Mouse (Mus musculus) erythroblast, embryonic 14.5 days (primary cell): ENCODE measurements around the gene Rhbdl1. TPM values are rescaled to one million over a fixed set of nuclear protein-coding genes. Genes with fewer than 3 reads are reported as not detected.
"Not testable (repeated sequence)": the region's sequence is repeated elsewhere in the genome, so short reads cannot be mapped to it uniquely, and the experiment has no call there.

Experiments used
- H3K27me3 ChIP-seq: 2 replicates; pipeline ENCODE4 v1.6.1; 2012; ENCODE audit warnings: inconsistent platforms; ENCODE audit not compliant: control insufficient read depth
- H3K36me3 ChIP-seq: 2 replicates; pipeline ENCODE4 v1.6.1; 2012; ENCODE audit warnings: mild to moderate bottlenecking, inconsistent platforms; ENCODE audit not compliant: control insufficient read depth
- H3K4me1 ChIP-seq: 2 replicates; pipeline ENCODE4 v1.6.1; 2012; ENCODE audit warnings: inconsistent platforms; ENCODE audit not compliant: control insufficient read depth
- H3K4me3 ChIP-seq: replicated peaks from 2 replicates; pipeline ENCODE3; 2012; ENCODE audit warnings: moderate library complexity, mild to moderate bottlenecking, inconsistent platforms
- H3K9me3 ChIP-seq: 2 replicates; pipeline ENCODE4 v1.6.1; 2012; ENCODE audit warnings: low read length, inconsistent platforms, mixed read lengths; ENCODE audit not compliant: control insufficient read depth
- GATA1 ChIP-seq: IDR thresholded peaks from 2 replicates; pipeline ENCODE4 v1.6.1; 2012; ENCODE audit warnings: low read length, inconsistent platforms, mixed read lengths
- TAL1 ChIP-seq: IDR thresholded peaks from 3 replicates; pipeline ENCODE4 v1.6.1; 2012; ENCODE audit warnings: low read length, inconsistent platforms, mixed read lengths
- polyA plus RNA-seq: library from polyadenylated mRNA; stranded (reverse); fragments of >175 nt; gene quantifications from 2 replicates; pipeline ENCODE4 v1.2.3, GENCODE M21; 2012

Gene Rhbdl1
- polyA plus RNA-seq, 1 experiment = 0.22 TPM

- H3K9me3 ChIP-seq = no peaks in the 10 kb centered on the region
- peaks cover 15% of the 10 kb centered on the region for H3K36me3 ChIP-seq
- peak overlapping the region; percentile 73 for H3K4me3 ChIP-seq
- no peaks in the 10 kb centered on the region for H3K27me3 ChIP-seq
- peaks cover 49% of the 10 kb centered on the region for H3K4me1 ChIP-seq
- no peak for TF ChIP-seq GATA1
- TF ChIP-seq TAL1 = no peak
Measured at GRCm38 (mm10) chr17:25873405-25874147, 36.5 kb upstream of the Rhbdl1 start.

GRCm38 (mm10) chr17:25872676-25873075 is 35.6 kb upstream of the Rhbdl1 start:
- H3K9me3 ChIP-seq = no peaks in the 10 kb centered on the region
- no peak overlapping the region for H3K4me3 ChIP-seq
- H3K36me3 ChIP-seq = peaks cover 6% of the 10 kb centered on the region
- TF ChIP-seq GATA1 (no peak), TAL1 (no peak)
- H3K27me3 ChIP-seq = no peaks in the 10 kb centered on the region
- peaks cover 57% of the 10 kb centered on the region for H3K4me1 ChIP-seq

- not testable (repeated sequence) for H3K27me3 ChIP-seq, H3K9me3 ChIP-seq, H3K36me3 ChIP-seq, H3K4me3 ChIP-seq
- H3K4me1 ChIP-seq = peaks cover 59% of the 10 kb centered on the region
Measured at GRCm38 (mm10) chr17:25871566-25871965, 34.5 kb upstream of the Rhbdl1 start.

GRCm38 (mm10) chr17:25869954-25870353 is 32.9 kb upstream of the Rhbdl1 start:
- TF ChIP-seq GATA1 (no peak), TAL1 (no peak)
- Histone ChIP-seq H3K4me1 (peaks cover 56% of the 10 kb centered on the region), H3K9me3 (no peaks in the 10 kb centered on the region), H3K36me3 (peaks cover 10% of the 10 kb centered on the region), H3K27me3 (no peaks in the 10 kb centered on the region), H3K4me3 (no peak overlapping the region)

GRCm38 (mm10) chr17:25869498-25869897 is 32.4 kb upstream of the Rhbdl1 start:
- H3K27me3 ChIP-seq = no peaks in the 10 kb centered on the region
- no peak overlapping the region for H3K4me3 ChIP-seq
- no peaks in the 10 kb centered on the region for H3K9me3 ChIP-seq
- H3K4me1 ChIP-seq = peaks cover 55% of the 10 kb centered on the region
- TF ChIP-seq GATA1 (no peak), TAL1 (no peak)
- H3K36me3 ChIP-seq = peaks cover 14% of the 10 kb centered on the region

- Histone ChIP-seq H3K36me3 (peaks cover 22% of the 10 kb centered on the region), H3K4me1 (peaks cover 48% of the 10 kb centered on the region), H3K4me3 (peak within 1 kb of the TSS; percentile 67), H3K27me3 (no peaks in the 10 kb centered on the region), H3K9me3 (no peaks in the 10 kb centered on the region)
- no peak for TF ChIP-seq GATA1
- TF ChIP-seq TAL1 = no peak
Measured at GRCm38 (mm10) chr17:25868601-25869191, 31.6 kb upstream of the Rhbdl1 start, which contains the start of gene Mcrip2. Gene Mcrip2, minus strand, starts transcription at chr17:25868764.

- no peaks in the 10 kb centered on the region for H3K27me3 ChIP-seq
- no peak for TF ChIP-seq TAL1
- no peak for TF ChIP-seq GATA1
- H3K4me1 ChIP-seq = peaks cover 46% of the 10 kb centered on the region
- H3K4me3 ChIP-seq = peak overlapping the region; percentile 67
- H3K36me3 ChIP-seq = peaks cover 26% of the 10 kb centered on the region
- H3K9me3 ChIP-seq = no peaks in the 10 kb centered on the region
Measured at GRCm38 (mm10) chr17:25867836-25868600, 30.9 kb upstream of the Rhbdl1 start.

- Histone ChIP-seq H3K36me3 (peaks cover 26% of the 10 kb centered on the region), H3K4me3 (peak overlapping the region; percentile 67), H3K9me3 (no peaks in the 10 kb centered on the region), H3K4me1 (peaks cover 49% of the 10 kb centered on the region), H3K27me3 (no peaks in the 10 kb centered on the region)
- TF ChIP-seq TAL1 = no peak
- TF ChIP-seq GATA1 = no peak
Measured at GRCm38 (mm10) chr17:25867509-25867835, 30.4 kb upstream of the Rhbdl1 start.

- Histone ChIP-seq H3K4me3 (no peak overlapping the region), H3K4me1 (peaks cover 60% of the 10 kb centered on the region)
- TF ChIP-seq GATA1 (no peak), TAL1 (no peak)
Measured at GRCm38 (mm10) chr17:25866172-25866571, 29.1 kb upstream of the Rhbdl1 start.

More at GRCm38 (mm10) chr17:25866172-25866571, 29.1 kb upstream of the Rhbdl1 start:
- Histone ChIP-seq H3K36me3 (peaks cover 26% of the 10 kb centered on the region), H3K27me3 (no peaks in the 10 kb centered on the region), H3K9me3 (no peaks in the 10 kb centered on the region)
